22 mouse cellular contexts compared by ENCODE assay signal in genomic region chr6:100700774-100701173, GRCm38 (mm10). TPM values are rescaled to one million over a fixed set of nuclear protein-coding genes. Genes with fewer than 3 reads are reported as not detected.
DNase-seq lines count a peak whose midpoint lies in the region; ATAC-seq and TF ChIP-seq lines count a peak whose summit lies in the region.
"Had no signal": no experiment of that assay in that cellular context is flagged by ENCODE, and none has a peak within 500 bp of the region (broad histone marks: within the 10 kb centered on the region; RNA-seq: fewer than 3 reads in every experiment).

No protein-coding gene starts in this region.

- H3K27ac ChIP-seq in intestine, embryonic 14.5 days (ENCODE audit: low read depth): no peak overlapping the region
- no peak overlapping the region for H3K27ac ChIP-seq in intestine, postnatal 0 days (ENCODE audit: low read depth, low read length)
- no peak overlapping the region for H3K27ac ChIP-seq in limb, embryonic 10.5 days
- H3K27ac ChIP-seq: hindbrain, embryonic 10.5 days; limb, embryonic 15.5 days; liver, embryonic 15.5 days; macrophage; midbrain, embryonic 12.5 days; neural tube, embryonic 12.5 days; stomach, embryonic 15.5 days had no signal

- H3K9ac ChIP-seq in intestine, embryonic 14.5 days (ENCODE audit: low read length): no peak overlapping the region
- no peak overlapping the region for H3K9ac ChIP-seq in intestine, postnatal 0 days (ENCODE audit: low read depth, low read length)
- H3K9ac ChIP-seq: forebrain, postnatal 0 days; limb, embryonic 15.5 days; liver, embryonic 15.5 days; midbrain, embryonic 12.5 days; neural tube, embryonic 12.5 days; stomach, embryonic 15.5 days had no signal

- 81% methylated on average over 5 of the region's 5 CpGs for WGBS in intestine, embryonic 14.5 days
- WGBS in intestine, postnatal 0 days: 68% methylated on average over 5 of the region's 5 CpGs
- 80% methylated on average over 5 of the region's 5 CpGs for WGBS in limb, embryonic 10.5 days

- no peak overlapping the region for H3K4me3 ChIP-seq in intestine, embryonic 14.5 days (ENCODE audit: low read depth, low read length)
- H3K4me3 ChIP-seq in intestine, postnatal 0 days (ENCODE audit: low read depth, low read length): no peak overlapping the region
- H3K4me3 ChIP-seq in limb, embryonic 10.5 days: no peak overlapping the region
- H3K4me3 ChIP-seq: hindbrain, embryonic 10.5 days; limb, embryonic 15.5 days; liver, embryonic 15.5 days; midbrain, embryonic 12.5 days; neural tube, embryonic 12.5 days; stomach, embryonic 15.5 days had no signal

- H3K27me3 ChIP-seq in intestine, embryonic 14.5 days (replicated peaks; ENCODE audit: control insufficient read depth, insufficient read depth, low read length): peaks cover 17% of the 10 kb centered on the region
- H3K27me3 ChIP-seq in intestine, postnatal 0 days (replicated peaks; ENCODE audit: control insufficient read depth, insufficient read depth, low read length): peaks cover 19% of the 10 kb centered on the region
- peaks cover 21% of the 10 kb centered on the region for H3K27me3 ChIP-seq in limb, embryonic 10.5 days (ENCODE audit: low read depth, poor library complexity, severe bottlenecking)
- H3K27me3 ChIP-seq: limb, embryonic 15.5 days had no signal

- no peak for ATAC-seq in intestine, embryonic 14.5 days (replicated peaks; ENCODE audit: low FRiP score, low TSS enrichment, low read depth)
- ATAC-seq in intestine, postnatal 0 days: no peak
- ATAC-seq: forebrain, postnatal 0 days had no signal

- intact Hi-C loops in gastrocnemius, postnatal 14 days (cut with DNase I; ENCODE audit: low total_unique reads): no loop called here

- no peak for TF ChIP-seq CTCF in intestine, postnatal 0 days (IDR thresholded peaks at IDR 0.05; ENCODE audit: low read depth)

- H3K4me2 ChIP-seq in intestine, embryonic 14.5 days (ENCODE audit: low read length): no peak overlapping the region
- H3K4me2 ChIP-seq in intestine, postnatal 0 days (replicated peaks; ENCODE audit: low read depth): no peak overlapping the region
- H3K4me2 ChIP-seq: limb, embryonic 15.5 days; liver, embryonic 15.5 days; midbrain, embryonic 12.5 days; neural tube, embryonic 12.5 days; stomach, embryonic 15.5 days had no signal

- H3K4me1 ChIP-seq in intestine, embryonic 14.5 days (replicated peaks; ENCODE audit: control insufficient read depth, insufficient read depth, low read length): peaks cover 4% of the 10 kb centered on the region; the same call in 1 of the 2 replicates
- H3K4me1 ChIP-seq in intestine, postnatal 0 days (replicated peaks; ENCODE audit: control insufficient read depth, insufficient read depth, low read length): peaks cover 4% of the 10 kb centered on the region; the same call in 1 of the 2 replicates
- H3K4me1 ChIP-seq in limb, embryonic 10.5 days: peaks cover 19% of the 10 kb centered on the region

- H3K9me3 ChIP-seq in intestine, embryonic 14.5 days (ENCODE audit: control insufficient read depth, low read length): no peaks in the 10 kb centered on the region
- H3K9me3 ChIP-seq in intestine, postnatal 0 days (ENCODE audit: control insufficient read depth): no peaks in the 10 kb centered on the region
- H3K9me3 ChIP-seq in limb, embryonic 10.5 days (replicated peaks): no peaks in the 10 kb centered on the region
- H3K9me3 ChIP-seq: hindbrain, embryonic 10.5 days; limb, embryonic 15.5 days; liver, embryonic 15.5 days; midbrain, embryonic 12.5 days; neural tube, embryonic 12.5 days; stomach, embryonic 15.5 days had no signal

- peak; percentile 7 for DNase-seq in cerebellum, adult 9-11 months
- DNase-seq in cerebellum, adult 8-10 months: no peak
- peak; percentile 43 for DNase-seq in intestine, embryonic 14.5 days (ENCODE audit: low spot score)
- DNase-seq in retina, postnatal 1 day: peak; percentile 9
- DNase-seq in retina, embryonic 14.5 days (ENCODE audit: low spot score): no peak
- DNase-seq in limb, embryonic 10.5 days (ENCODE audit: low spot score): peak; percentile 15
- DNase-seq in gastrocnemius, postnatal 14 days: no peak
- DNase-seq: adrenal gland, postnatal 36 days; forebrain, postnatal 0 days; gastrocnemius, postnatal 10 days; kidney, postnatal 36 days; right cerebral cortex, postnatal 25 days; thymus, adult 2 months had no signal

- no peaks in the 10 kb centered on the region for H3K36me3 ChIP-seq in intestine, embryonic 14.5 days (ENCODE audit: control insufficient read depth, insufficient read depth, low read length)
- no peaks in the 10 kb centered on the region for H3K36me3 ChIP-seq in intestine, postnatal 0 days (ENCODE audit: control insufficient read depth, insufficient read depth)
- H3K36me3 ChIP-seq in limb, embryonic 10.5 days: no peaks in the 10 kb centered on the region
- H3K36me3 ChIP-seq: G1E; hindbrain, embryonic 10.5 days; limb, embryonic 15.5 days; liver, embryonic 15.5 days; midbrain, embryonic 12.5 days; neural tube, embryonic 12.5 days; stomach, embryonic 15.5 days had no signal

RNA-seq across cellular contexts. Expression of gene Gxylt2, which starts 3.8 kb away (rescaled TPM):
- polyA plus RNA-seq in intestine, embryonic 14.5 days (2014; fragmentation: Nextera tagmentation; extraction: Ambion mirVana): 1.2 and 1.4 TPM in 2 replicates
- 0.12 and 0.26 TPM in 2 replicates for polyA plus RNA-seq in intestine, postnatal 0 days (2015; fragmentation: Nextera tagmentation; extraction: Ambion mirVana)
- 2.4 and 4.4 TPM in 2 replicates for polyA plus RNA-seq in limb, embryonic 10.5 days (2016; fragmentation: Nextera tagmentation; extraction: Ambion mirVana)
- total RNA-seq in gastrocnemius, postnatal 14 days (2021): 1 to 10 TPM; 1.6 to 3.3 TPM
- polyA plus RNA-seq: G1E, macrophage had no signal

RNA-seq across cellular contexts. Expression of gene Shq1, which starts 29.8 kb away (rescaled TPM):
- polyA plus RNA-seq in intestine, embryonic 14.5 days (2014; fragmentation: Nextera tagmentation; extraction: Ambion mirVana): 16.6 and 18.6 TPM in 2 replicates
- 4.8 and 5.8 TPM in 2 replicates for polyA plus RNA-seq in intestine, postnatal 0 days (2015; fragmentation: Nextera tagmentation; extraction: Ambion mirVana)
- 21.8 and 22.9 TPM in 2 replicates for polyA plus RNA-seq in limb, embryonic 10.5 days (2016; fragmentation: Nextera tagmentation; extraction: Ambion mirVana)
- total RNA-seq in gastrocnemius, postnatal 14 days (2021): 1 to 10 TPM; 1.4 to 2.1 TPM

Comparison
In these comparisons a context has a peak if more than half of its experiments do, and no peak if none do; other contexts are left out.
1. DNase-seq: peak in cerebellum, adult 9-11 months (single experiment), intestine, embryonic 14.5 days (single experiment), retina, postnatal 1 day (single experiment) and limb, embryonic 10.5 days (single experiment); none in cerebellum, adult 8-10 months (single experiment), retina, embryonic 14.5 days (single experiment) and gastrocnemius, postnatal 14 days (single experiment).